Mouse (Mus musculus): ENCODE measurements around the gene Pard3b. TPM values are rescaled to one million over a fixed set of nuclear protein-coding genes. Genes with fewer than 3 reads are reported as not detected.

The Pard3b gene
- polyA plus RNA-seq, 2 experiments from 2014 or later: 0.08 to 0.22 TPM

DNA sequence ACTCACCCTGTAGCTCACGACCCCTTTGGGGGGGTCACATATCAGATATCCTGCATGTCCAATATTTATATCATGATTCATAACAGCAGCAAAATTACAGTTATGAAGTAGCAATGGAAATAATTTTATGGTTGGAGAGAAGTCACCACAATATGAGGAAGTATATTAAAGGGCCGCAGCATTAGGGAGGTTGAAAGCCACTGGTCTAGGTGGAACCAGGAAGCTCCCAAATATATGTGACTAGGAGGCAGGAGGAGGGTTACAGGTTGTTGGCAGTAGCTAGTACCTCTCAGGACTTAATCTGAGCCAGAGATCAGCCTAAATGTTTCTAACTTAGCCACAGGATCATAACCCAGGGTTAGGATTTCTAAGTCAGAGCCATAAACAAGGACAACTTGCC, 1008.2 kb downstream of the Pard3b start:
- ATAC-seq: no peak

DNA sequence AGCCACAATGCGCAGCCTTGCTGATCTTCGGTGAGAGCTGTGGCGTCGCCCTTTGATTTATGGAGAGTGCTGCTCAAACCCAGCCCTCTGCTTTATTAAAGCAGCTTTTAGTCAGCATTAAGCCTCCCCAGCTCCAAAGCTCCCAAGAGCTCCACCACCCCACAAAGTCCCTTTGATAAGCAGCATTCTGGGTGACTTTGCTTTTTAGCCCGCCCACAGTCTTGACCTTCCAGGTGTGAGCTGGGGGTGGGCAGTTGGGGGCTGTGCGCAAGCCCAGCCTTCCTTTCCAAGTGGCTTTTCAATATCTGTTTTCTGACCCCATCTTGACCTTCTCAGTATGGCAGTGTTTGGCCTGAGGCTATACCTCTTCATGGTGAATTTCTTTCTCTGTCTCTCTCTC, 1009.5 kb downstream of the Pard3b start:
- no peak for ATAC-seq

DNA sequence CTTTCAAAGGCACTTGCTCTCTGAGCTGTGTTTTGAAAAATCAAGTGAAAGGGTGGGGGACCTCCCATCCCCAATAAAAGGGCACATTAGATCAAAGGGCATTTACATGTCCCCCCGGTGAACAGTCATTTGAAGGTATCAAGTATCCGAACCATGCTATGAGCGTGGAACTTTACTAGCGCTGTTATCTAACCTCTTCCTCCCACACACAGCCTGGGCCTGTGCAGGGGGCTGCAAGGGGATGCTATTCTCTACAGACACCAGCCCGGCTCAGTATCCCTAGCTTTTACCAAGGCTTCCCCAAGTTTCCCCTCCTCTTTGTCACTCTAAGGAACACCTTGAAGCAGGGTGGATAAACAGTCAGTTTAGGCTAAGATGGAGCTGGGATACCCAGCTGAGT, 1010.0 kb downstream of the Pard3b start:
- no peak for ATAC-seq

DNA sequence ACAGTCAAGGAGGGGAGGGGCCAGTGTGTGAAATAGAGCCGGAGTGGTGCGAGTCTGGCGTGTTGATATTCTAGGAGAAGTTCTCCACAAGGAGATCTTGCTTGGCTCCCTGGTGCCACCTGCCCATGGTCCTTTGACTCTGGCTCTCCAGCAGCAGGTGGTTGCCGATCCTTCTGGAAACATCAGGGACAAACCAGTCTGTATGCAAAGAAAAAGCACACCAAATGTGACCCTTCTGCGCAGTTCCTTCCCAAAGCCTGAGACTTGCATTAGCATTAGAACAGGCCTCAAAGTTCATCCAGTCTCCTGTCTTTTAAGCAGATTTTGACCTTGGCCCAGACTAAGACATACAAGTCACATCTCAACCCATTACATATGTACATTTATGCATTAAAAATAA, 1011.9 kb downstream of the Pard3b start:
- ATAC-seq: no peak

DNA sequence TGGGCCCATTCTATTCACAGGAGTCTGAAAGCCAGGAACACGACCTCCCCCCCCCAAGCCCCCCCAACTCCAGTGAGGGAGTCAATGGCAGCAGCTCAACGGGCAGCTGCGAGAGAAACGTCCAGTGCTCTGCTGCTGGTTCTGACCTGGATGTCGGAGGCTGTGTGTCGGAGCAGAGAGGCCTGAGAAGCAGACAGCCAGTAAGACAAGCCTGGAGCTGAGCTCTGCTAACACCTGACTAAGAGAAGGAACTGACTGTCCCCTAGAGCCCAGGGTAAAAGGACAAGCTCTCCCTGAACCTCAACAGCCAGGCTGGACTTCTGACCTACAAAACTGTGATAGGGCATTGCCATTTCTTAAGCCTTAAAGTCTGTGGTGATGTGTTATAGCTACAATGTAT, 1015.8 kb downstream of the Pard3b start:
- ATAC-seq: no peak

DNA sequence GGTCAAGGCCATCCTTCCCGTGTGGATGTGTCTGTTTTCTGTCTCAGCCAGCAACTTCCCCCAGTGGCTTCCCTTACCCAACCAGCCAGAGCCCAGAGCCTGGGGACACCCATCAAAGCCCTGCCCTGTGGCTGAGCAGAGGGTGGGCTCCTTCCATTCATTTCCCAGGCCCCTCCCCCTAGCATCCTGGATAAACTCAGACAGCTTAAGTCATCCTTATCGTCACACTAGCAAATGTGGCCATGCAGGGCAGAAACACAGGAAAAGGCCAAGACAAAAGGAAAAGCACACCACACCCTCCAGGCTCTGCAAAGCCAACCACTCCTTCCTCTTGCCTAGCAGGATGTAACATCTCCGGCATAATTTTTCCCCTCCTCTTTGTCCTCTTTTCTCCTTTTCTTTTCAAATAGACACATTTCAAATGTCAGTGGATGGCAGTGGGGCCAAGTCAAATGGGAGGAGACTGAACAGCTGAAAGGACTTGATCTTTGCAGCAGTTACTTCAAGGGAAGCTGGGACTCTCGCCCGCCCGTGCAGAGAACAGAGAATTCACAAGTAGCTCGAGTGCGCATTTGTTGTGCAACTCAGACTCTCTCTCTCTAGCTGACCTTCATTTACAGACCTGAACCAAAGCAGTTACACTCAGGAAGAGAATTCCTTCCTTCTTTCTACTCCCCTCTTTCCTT, 1026.5 kb downstream of the Pard3b start:
- ATAC-seq: no peak

DNA sequence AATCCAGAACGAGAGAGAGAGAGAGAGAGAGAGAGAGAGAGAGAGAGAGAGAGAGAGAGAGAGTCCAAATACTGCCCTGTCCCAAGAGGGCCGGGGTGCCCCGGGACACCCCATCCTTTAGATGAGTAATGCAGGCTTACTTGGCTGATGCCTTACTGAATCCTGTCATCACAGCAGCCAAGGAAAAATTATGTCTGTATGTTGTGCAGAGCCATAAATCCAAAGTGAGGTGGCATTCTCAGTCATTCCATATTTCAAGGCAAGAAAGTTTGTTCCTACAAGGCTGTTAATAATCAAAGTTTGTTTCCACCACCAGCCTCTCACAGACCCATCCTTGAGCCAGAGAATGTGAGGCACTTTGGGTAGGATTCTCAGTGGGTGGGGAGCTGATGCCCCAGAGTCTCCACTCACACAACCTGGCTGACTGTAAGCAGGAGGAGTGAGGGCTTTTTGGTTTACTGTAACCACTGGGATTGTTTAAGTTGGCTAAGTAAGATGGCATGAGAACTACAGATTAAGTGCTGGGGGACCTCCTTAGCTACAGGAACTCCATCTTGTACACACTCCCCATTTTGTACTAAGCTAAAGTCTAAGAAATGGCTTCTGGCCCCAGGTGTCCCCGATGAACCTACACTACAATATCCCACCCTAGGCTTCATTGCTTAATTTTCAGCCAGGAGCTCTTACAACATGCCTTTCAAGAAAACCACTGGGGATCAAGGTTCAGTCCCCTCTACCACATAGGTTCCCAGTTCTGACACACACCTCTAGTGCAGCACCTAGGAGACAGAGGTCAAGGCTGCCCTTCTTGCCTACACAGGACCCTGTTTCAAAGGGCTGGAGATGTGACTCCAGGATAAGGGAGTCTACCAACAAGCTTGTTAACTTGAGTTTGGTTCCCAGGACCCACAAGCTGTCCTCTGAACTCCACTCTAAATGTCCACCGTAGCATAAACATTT, 1027.4 kb downstream of the Pard3b start:
- ATAC-seq: no peak

DNA sequence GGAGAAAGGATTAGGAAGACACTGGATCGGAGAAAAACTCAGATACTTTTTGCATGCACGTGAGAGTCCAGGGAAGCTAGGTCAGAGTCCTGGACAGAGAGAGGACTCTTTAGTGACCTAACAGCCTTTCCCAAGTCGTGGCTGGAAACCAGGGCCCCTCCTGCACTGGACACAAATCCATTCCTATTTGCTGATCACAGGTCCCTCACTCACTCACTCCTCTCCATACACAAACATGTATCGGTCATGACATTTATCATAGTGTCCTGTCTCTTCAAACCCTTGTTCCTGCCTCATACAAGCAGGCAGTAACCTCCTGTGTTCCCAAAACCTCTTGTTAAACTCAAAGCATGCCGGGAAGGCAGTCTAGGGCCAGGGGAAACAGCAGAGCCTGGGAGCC, 1028.2 kb downstream of the Pard3b start:
- no peak for ATAC-seq

DNA sequence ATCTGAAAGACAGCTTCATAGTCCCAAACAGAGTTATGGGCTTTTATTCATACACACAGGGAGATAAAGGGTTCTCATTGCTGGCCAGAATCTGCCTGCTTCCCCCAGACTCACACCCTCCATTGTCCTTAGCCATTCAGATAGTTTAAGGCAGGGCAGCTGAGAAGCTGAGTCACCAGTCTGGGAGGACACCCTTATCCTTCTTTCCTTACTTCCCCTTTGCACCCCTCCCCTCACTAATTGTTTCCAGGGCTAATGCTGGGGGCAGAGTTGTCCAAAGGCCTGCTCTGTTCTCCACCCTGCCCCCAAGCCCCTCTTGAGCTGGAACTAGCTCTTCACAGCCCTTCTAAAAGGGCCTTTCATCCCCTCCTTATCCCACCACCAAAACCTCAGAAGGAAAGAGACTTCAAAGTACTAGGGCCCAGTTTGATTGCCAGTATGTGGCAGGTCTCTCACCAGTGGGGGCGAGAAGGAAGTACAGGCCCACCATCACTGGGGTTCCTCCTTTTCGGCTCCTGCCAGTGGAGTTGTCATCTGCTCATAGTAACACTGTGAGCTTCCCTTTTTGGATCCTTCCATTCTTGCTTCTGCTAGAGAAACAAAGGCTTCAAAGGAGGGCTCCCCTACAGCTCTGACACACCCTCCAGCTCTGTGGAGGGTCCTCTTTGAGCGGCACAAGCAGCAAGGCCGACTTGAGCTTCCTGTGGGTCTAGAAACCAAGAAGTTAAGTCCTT, 1040.2 kb downstream of the Pard3b start:
- no peak for ATAC-seq

DNA sequence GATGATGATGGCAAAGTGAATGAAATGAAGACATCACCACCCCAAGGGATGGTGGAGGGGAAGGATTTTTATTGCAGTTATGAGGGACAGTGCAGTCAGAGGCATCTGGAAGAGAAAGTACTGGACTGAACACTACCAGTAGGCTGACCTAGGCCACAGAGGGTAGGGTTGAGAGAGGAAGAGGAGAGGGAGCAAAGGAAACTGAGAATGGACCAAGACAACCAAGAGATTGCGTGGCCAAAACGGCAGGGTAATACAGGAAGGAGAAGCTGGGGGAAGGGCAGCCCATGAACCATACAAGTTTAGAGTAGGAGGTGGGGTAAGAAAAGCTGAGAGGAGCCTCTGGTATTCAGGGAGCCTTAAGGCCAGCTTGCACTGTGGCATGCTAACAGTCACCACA, 1040.8 kb downstream of the Pard3b start:
- ATAC-seq: no peak

DNA sequence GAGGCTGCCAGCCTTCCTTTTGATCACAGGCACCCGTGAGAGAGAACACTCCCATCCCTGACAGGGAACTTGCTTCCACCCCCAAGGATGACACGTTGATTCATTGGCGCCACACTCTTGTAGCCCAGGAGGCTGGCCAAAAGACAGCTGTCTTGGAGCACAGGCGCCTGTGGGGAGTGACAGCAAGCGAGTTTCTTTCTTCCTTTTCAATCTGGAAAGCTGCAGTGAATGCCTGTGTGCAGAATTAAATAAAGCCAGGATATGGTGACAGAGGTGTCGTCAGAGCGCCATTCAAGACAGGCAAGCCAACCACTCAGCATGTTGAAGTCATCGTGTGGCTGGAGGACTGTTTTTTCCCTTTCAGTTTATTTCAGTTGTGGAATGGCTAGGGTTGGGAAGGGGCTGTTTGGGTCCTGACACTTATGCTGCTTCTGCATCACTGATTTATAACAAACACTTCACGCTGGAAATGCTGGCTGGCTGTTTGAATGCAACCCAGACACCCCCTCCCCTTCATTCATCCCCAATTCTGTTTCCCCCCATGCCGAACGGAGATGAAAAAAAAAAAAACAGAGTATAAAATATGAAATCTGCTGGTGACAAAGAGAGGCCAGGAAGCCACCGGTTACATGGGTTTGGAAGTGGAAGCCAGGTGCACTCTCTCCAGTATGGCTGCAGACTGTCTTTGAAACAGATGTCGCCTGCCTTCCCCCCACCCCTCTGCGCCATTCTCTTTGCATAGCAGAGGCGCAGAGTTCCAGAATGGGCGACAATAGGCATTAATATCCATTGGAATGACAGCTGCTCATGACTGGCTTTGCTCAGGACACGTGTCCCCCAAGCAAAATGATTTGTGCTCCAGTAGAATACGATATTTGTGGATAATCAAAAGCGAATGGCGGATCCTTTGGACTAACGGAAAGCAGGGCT, 1044.1 kb downstream of the Pard3b start:
- ATAC-seq: no peak

DNA sequence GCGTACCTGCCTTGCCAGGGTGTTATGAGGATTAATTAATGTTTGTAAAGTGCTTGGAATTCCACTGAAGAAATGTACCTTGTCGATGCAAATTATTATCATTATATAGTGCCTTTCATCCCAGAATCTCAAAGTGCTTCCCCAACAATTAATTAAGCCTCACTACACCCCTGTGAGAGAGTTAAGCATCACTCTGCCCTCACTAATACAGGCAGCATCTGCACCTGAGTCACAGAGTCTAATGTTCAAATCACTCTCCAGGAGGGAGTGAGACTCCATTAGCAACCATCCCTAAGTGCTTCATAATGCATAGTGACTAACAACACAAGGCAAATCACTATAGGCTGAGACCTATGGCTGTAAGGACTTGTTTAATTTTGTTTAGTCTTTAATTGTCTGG, 1044.9 kb downstream of the Pard3b start:
- no peak for ATAC-seq

DNA sequence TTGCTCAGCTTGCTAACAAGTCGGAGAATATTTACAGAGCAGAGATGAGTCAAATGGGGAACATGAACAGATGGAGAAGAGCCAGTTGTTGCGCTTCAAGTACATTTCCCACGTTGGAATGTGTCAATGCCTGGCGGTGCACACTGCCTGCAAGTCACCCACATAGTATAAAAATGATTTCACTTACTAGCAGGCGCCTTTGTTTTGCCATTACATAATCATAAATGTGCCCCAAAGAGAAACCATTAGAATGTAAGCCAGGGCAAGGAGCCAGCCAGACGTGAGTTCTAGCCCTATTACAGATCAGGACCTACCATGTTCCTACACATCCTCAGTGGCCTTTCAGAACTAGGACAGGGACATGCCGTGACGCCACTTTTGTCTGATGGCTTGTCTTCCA, 1048.9 kb downstream of the Pard3b start:
- no peak for ATAC-seq

DNA sequence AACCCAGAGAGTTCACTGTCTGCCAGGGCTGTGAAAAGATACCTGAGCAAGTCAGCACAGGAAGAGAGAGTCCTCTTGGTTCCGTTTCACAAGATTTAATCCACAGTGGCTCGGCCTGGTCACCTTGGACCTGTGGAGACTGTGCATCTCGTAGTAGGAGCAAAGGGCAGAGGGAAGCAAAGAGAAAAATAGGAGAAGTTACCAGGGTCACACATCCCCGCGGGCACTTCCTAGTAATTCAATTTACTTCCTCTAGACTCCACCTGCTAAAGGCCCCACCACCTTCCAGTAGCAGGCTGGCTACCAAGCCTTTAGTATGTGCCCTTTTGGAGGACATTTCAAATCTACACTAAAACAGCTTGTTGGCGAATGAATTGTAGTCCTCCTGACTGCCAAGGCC, 1052.6 kb downstream of the Pard3b start:
- ATAC-seq: no peak

Measured in CD4-positive, CD25-positive, alpha-beta regulatory T cell, adult 4 months (primary cell).